Mouse (Mus musculus): Measurements from ENCODE around the gene Olfr351.

- TF ChIP-seq CTCF (conservative IDR thresholded peaks at IDR 0.05; ENCODE audit: low read length): no peak
- TF ChIP-seq POU5F1 (IDR thresholded peaks at IDR 0.05; ENCODE audit: borderline replicate concordance, low read length): no peak
These were observed 34.7 kb upstream of the Olfr351 start for GRCm38 (mm10) chr2:36897114-36897513.
